Mouse (Mus musculus): ENCODE results near the gene Daam1. TPM values are rescaled to one million over a fixed set of nuclear protein-coding genes. Genes with fewer than 3 reads are reported as not detected.
A peak's percentile ranks its signal among the peaks of the same experiment; 100 is the strongest.

Daam1 gene
- polyA plus RNA-seq, 1 experiment from 2014 or later, result 10.4 TPM

- no peak overlapping the region for H3K9ac ChIP-seq
- 78% methylated on average over 5 of the region's 5 CpGs for WGBS
- H3K27ac ChIP-seq, result no peak overlapping the region
- H3K27me3 ChIP-seq, result no peaks in the 10 kb centered on the region
- H3K9me3 ChIP-seq, result no peaks in the 10 kb centered on the region
- H3K4me2 ChIP-seq, result no peak overlapping the region
- H3K4me3 ChIP-seq, result no peak overlapping the region
- peaks cover 41% of the 10 kb centered on the region for H3K4me1 ChIP-seq
- H3K36me3 ChIP-seq, result no peaks in the 10 kb centered on the region
- ATAC-seq (ENCODE audit: insufficient number of reproducible peaks, insufficient read depth, low FRiP score, low TSS enrichment, low read depth), result no peak
Observed at GRCm38 (mm10) chr12:71886406-71886805, 55.5 kb downstream of the Daam1 start.

GRCm38 (mm10) chr12:71886941-71887340 lies 56.1 kb downstream of the Daam1 start:
- Histone ChIP-seq H3K27ac (no peak overlapping the region), H3K9me3 (no peaks in the 10 kb centered on the region), H3K4me3 (no peak overlapping the region), H3K9ac (no peak overlapping the region), H3K4me2 (no peak overlapping the region), H3K4me1 (peaks cover 46% of the 10 kb centered on the region), H3K27me3 (no peaks in the 10 kb centered on the region), H3K36me3 (no peaks in the 10 kb centered on the region)
- 56% methylated on average over 2 of the region's 2 CpGs for WGBS
- ATAC-seq (ENCODE audit: insufficient number of reproducible peaks, insufficient read depth, low FRiP score, low TSS enrichment, low read depth), result no peak

- Histone ChIP-seq H3K27ac (no peak overlapping the region), H3K9ac (no peak overlapping the region), H3K4me3 (no peak overlapping the region), H3K4me1 (peaks cover 47% of the 10 kb centered on the region), H3K4me2 (no peak overlapping the region), H3K9me3 (no peaks in the 10 kb centered on the region), H3K27me3 (no peaks in the 10 kb centered on the region), H3K36me3 (no peaks in the 10 kb centered on the region)
- ATAC-seq (ENCODE audit: insufficient number of reproducible peaks, insufficient read depth, low FRiP score, low TSS enrichment, low read depth), result no peak
- 92% methylated on average over 6 of the region's 6 CpGs for WGBS
Observed at GRCm38 (mm10) chr12:71888370-71888769, 57.5 kb downstream of the Daam1 start.

DNA sequence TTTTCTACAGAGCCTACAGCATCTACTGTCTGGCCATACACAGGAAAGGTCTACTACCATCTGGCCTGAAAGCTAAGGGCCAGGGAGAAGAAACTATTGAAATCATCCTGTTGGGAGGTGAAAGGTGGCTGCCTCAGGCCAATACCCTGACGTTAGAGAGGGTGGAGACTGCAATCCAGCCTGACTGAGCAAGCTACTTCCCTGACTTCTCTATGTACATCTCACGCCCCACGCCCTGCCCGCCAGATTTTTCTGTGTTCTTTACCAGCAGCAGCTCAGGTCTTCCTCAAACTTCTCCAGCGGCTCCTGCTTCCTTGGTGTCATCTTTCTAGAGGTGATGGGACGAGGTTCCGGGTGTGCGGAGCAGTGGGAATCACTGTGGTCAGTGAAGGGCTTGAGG lies 58.4 kb downstream of the Daam1 start:
- H3K27me3 ChIP-seq, result no peaks in the 10 kb centered on the region
- no peak overlapping the region for H3K4me2 ChIP-seq
- no peaks in the 10 kb centered on the region for H3K9me3 ChIP-seq
- no peak overlapping the region for H3K4me3 ChIP-seq
- H3K27ac ChIP-seq, result no peak overlapping the region
- H3K4me1 ChIP-seq, result peaks cover 48% of the 10 kb centered on the region
- WGBS, result 57% methylated on average over 8 of the region's 8 CpGs
- no peak overlapping the region for H3K9ac ChIP-seq
- no peaks in the 10 kb centered on the region for H3K36me3 ChIP-seq
- ATAC-seq (ENCODE audit: insufficient number of reproducible peaks, insufficient read depth, low FRiP score, low TSS enrichment, low read depth), result no peak

GRCm38 (mm10) chr12:71890282-71890681 lies 59.4 kb downstream of the Daam1 start:
- Histone ChIP-seq H3K9ac (no peak overlapping the region), H3K27me3 (no peaks in the 10 kb centered on the region), H3K36me3 (no peaks in the 10 kb centered on the region), H3K4me1 (peaks cover 46% of the 10 kb centered on the region), H3K9me3 (no peaks in the 10 kb centered on the region), H3K4me2 (no peak overlapping the region), H3K4me3 (no peak overlapping the region), H3K27ac (no peak overlapping the region)
- 96% methylated on average over 1 of the region's 1 CpGs for WGBS
- ATAC-seq (ENCODE audit: insufficient number of reproducible peaks, insufficient read depth, low FRiP score, low TSS enrichment, low read depth), result no peak

DNA sequence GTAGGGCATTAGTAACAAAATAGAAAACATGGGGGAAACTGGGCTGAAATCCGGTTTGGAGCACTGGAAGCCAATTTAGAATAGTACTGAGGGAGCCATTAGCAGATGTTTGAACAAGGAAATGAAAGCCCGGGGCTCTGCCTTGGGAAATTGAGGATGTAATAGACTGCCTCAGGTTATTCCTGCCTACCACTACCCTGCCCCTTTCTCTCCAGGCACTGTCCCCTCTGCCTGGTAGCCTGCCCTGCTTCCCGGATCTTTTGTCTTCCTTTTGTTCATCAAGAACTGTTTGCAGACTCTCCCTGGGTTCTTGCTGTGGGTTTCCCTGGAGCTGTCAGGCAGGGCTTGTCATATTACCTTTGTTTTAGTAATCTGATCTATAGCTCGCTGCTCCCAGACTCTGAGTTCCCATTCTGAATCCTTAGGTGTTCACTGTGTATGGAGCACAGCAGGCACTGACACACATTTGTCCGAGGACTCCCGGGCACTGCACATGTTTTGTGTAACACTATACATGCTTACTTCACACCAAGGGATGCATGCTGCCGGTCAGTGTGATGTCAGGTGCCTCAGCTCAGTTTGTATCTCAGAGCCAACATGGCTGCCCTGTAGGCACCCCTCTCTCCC lies 61.0 kb downstream of the Daam1 start:
- 21% methylated on average over 7 of the region's 7 CpGs for WGBS
- Histone ChIP-seq H3K27me3 (no peaks in the 10 kb centered on the region), H3K27ac (no peak overlapping the region), H3K9me3 (no peaks in the 10 kb centered on the region), H3K4me1 (peaks cover 34% of the 10 kb centered on the region), H3K4me3 (no peak overlapping the region), H3K36me3 (peaks cover 6% of the 10 kb centered on the region; the same call in 1 of the 2 replicates), H3K4me2 (no peak overlapping the region), H3K9ac (no peak overlapping the region)
- no peak for ATAC-seq (ENCODE audit: insufficient number of reproducible peaks, insufficient read depth, low FRiP score, low TSS enrichment, low read depth)

- Histone ChIP-seq H3K4me3 (no peak overlapping the region), H3K36me3 (peaks cover 11% of the 10 kb centered on the region), H3K27me3 (no peaks in the 10 kb centered on the region), H3K4me2 (no peak overlapping the region), H3K9me3 (no peaks in the 10 kb centered on the region), H3K4me1 (peaks cover 45% of the 10 kb centered on the region), H3K27ac (no peak overlapping the region), H3K9ac (no peak overlapping the region)
- no peak for ATAC-seq (ENCODE audit: insufficient number of reproducible peaks, insufficient read depth, low FRiP score, low TSS enrichment, low read depth)
- WGBS, result 60% methylated on average over 9 of the region's 9 CpGs
Observed at GRCm38 (mm10) chr12:71892996-71893605, 62.2 kb downstream of the Daam1 start.

DNA sequence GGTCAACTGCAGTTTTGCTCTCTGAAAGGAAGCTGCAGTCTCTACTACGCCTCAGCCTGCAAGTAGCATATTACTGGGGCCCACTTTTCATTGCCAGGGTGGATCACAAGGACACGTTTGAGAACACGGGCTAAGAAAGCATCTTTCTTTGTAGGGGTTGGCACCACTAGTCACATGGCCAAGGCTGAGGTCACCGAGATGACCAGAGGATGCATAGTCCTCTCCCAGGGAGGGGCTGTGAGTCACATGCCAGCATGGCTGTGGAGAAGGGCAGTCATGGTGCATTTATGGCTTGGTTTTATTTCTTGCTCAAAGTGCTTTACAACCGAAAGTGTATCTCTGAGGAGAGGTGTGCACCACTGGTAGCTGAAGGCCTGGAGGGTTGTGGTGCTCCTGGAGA lies 67.4 kb downstream of the Daam1 start:
- 79% methylated on average over 5 of the region's 5 CpGs for WGBS
- peak overlapping the region; percentile 82 for H3K27ac ChIP-seq

GRCm38 (mm10) chr12:71898666-71899520 lies 68.0 kb downstream of the Daam1 start:
- 27% methylated on average over 7 of the region's 7 CpGs for WGBS
- ATAC-seq (ENCODE audit: insufficient number of reproducible peaks, insufficient read depth, low FRiP score, low TSS enrichment, low read depth), result no peak

More for the DNA sequence above, 67.4 kb downstream of the Daam1 start:
- Histone ChIP-seq H3K4me3 (no peak overlapping the region), H3K9me3 (no peaks in the 10 kb centered on the region), H3K36me3 (peaks cover 27% of the 10 kb centered on the region), H3K9ac (no peak overlapping the region), H3K4me1 (peaks cover 35% of the 10 kb centered on the region), H3K27me3 (no peaks in the 10 kb centered on the region), H3K4me2 (no peak overlapping the region)
- ATAC-seq (ENCODE audit: insufficient number of reproducible peaks, insufficient read depth, low FRiP score, low TSS enrichment, low read depth), result no peak

DNA sequence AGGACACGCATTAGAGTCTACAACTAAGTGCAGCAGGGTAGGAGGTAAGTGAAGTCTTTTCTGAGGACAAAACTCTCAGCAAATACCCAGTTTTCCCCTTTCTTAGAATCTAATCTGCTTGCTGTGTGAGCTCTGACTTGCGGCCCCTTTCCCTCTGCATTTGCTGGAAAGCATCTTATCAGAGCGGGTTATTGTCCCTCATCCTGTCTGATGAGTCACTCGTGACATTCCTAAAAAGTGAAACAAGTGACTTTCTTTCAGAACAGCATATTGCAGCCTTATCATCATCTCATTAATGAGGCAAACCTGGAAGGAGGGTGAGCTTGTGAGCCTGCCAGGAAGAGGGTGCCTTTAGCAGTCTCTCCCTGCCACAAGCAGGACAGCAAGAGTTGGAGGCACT lies 68.7 kb downstream of the Daam1 start:
- H3K4me3 ChIP-seq, result no peak overlapping the region
- no peak overlapping the region for H3K4me2 ChIP-seq
- no peaks in the 10 kb centered on the region for H3K27me3 ChIP-seq
- peaks cover 27% of the 10 kb centered on the region for H3K36me3 ChIP-seq
- no peak overlapping the region for H3K9ac ChIP-seq
- peaks cover 30% of the 10 kb centered on the region for H3K4me1 ChIP-seq
- 0 out of 2 replicates have a peak overlapping the region, but pooled peaks have one; percentile 82 for H3K27ac ChIP-seq
- no peaks in the 10 kb centered on the region for H3K9me3 ChIP-seq
- WGBS, result 83% methylated on average over 4 of the region's 4 CpGs
- no peak for ATAC-seq (ENCODE audit: insufficient number of reproducible peaks, insufficient read depth, low FRiP score, low TSS enrichment, low read depth)

More at GRCm38 (mm10) chr12:71898666-71899520, 68.0 kb downstream of the Daam1 start:
- Histone ChIP-seq H3K27ac (peak overlapping the region; percentile 82), H3K9ac (no peak overlapping the region), H3K9me3 (no peaks in the 10 kb centered on the region), H3K27me3 (no peaks in the 10 kb centered on the region), H3K4me2 (no peak overlapping the region), H3K4me1 (peaks cover 30% of the 10 kb centered on the region), H3K4me3 (no peak overlapping the region), H3K36me3 (peaks cover 27% of the 10 kb centered on the region)

GRCm38 (mm10) chr12:71901211-71901610 lies 70.3 kb downstream of the Daam1 start:
- Histone ChIP-seq H3K27me3 (no peaks in the 10 kb centered on the region), H3K36me3 (peaks cover 24% of the 10 kb centered on the region), H3K4me1 (peaks cover 33% of the 10 kb centered on the region), H3K27ac (no peak overlapping the region), H3K4me3 (no peak overlapping the region), H3K9ac (no peak overlapping the region), H3K9me3 (no peaks in the 10 kb centered on the region), H3K4me2 (no peak overlapping the region)
- no peak for ATAC-seq (ENCODE audit: insufficient number of reproducible peaks, insufficient read depth, low FRiP score, low TSS enrichment, low read depth)
- WGBS, result 54% methylated on average over 7 of the region's 7 CpGs

All from embryonic facial prominence, embryonic 13.5 days (tissue).